Mouse (Mus musculus) large intestine, adult 2 months (tissue): ENCODE measurements around the gene Wwox. TPM values are rescaled to one million over a fixed set of nuclear protein-coding genes. Genes with fewer than 3 reads are reported as not detected.

Experiments
- DNase-seq: peaks from one replicate; pipeline ENCODE4 v3.0.0-alpha.2; 2012; ENCODE audit warnings: low read depth, low spot score
- WGBS: fragments of 180-500 bp; shearing (Covaris S2); methylation state at CpG from one replicate; pipeline ENCODE4 v1.1.7; 2018; 5-methylcytosine and 5-hydroxymethylcytosine counted together
- polyA plus RNA-seq: library from polyadenylated mRNA; depleted of rRNA; stranded (reverse); fragments of >200 nt; gene quantifications from 2 replicates; pipeline ENCODE4 v1.2.3, GENCODE M21; 2012

The Wwox gene
- polyA plus RNA-seq, 1 experiment: 4.3 TPM

GRCm38 (mm10) chr8:114773461-114774414 lies 334.3 kb downstream of the Wwox start:
- 16% methylated on average over 23 of the region's 23 CpGs for WGBS
- no peak for DNase-seq

GRCm38 (mm10) chr8:114774415-114774775 lies 334.9 kb downstream of the Wwox start:
- DNase-seq: no peak
- WGBS: 42% methylated on average over 6 of the region's 6 CpGs

- DNase-seq: no peak
- WGBS: 77% methylated on average over 8 of the region's 8 CpGs
Measured at GRCm38 (mm10) chr8:114775543-114775942, 336.1 kb downstream of the Wwox start.

- 88% methylated on average over 9 of the region's 9 CpGs for WGBS
- DNase-seq: no peak
Measured at GRCm38 (mm10) chr8:114776696-114777095, 337.2 kb downstream of the Wwox start.

GRCm38 (mm10) chr8:114777271-114777980 lies 338.0 kb downstream of the Wwox start:
- DNase-seq: no peak
- WGBS: 45% methylated on average over 10 of the region's 10 CpGs

GRCm38 (mm10) chr8:114779002-114779401 lies 339.5 kb downstream of the Wwox start:
- no peak for DNase-seq
- 92% methylated on average over 9 of the region's 9 CpGs for WGBS

GRCm38 (mm10) chr8:114783321-114783720 lies 343.9 kb downstream of the Wwox start:
- WGBS: 48% methylated on average over 8 of the region's 8 CpGs
- no peak for DNase-seq

GRCm38 (mm10) chr8:114785834-114786233 lies 346.4 kb downstream of the Wwox start:
- DNase-seq: no peak
- 57% methylated on average over 11 of the region's 11 CpGs for WGBS

GRCm38 (mm10) chr8:114789616-114790015 lies 350.2 kb downstream of the Wwox start:
- 91% methylated on average over 7 of the region's 7 CpGs for WGBS
- DNase-seq: no peak

- WGBS: 65% methylated on average over 7 of the region's 7 CpGs
- DNase-seq: no peak
Measured at GRCm38 (mm10) chr8:114790754-114791153, 351.3 kb downstream of the Wwox start.

- WGBS: 73% methylated on average over 9 of the region's 9 CpGs
- no peak for DNase-seq
Measured at GRCm38 (mm10) chr8:114793682-114794081, 354.2 kb downstream of the Wwox start.

- no peak for DNase-seq
- WGBS: 45% methylated on average over 7 of the region's 7 CpGs
Measured at GRCm38 (mm10) chr8:114801428-114802134, 362.1 kb downstream of the Wwox start.

- WGBS: 76% methylated on average over 5 of the region's 5 CpGs
- no peak for DNase-seq
Measured at GRCm38 (mm10) chr8:114803113-114803512, 363.7 kb downstream of the Wwox start.

GRCm38 (mm10) chr8:114806826-114807420 lies 367.5 kb downstream of the Wwox start:
- 96% methylated on average over 9 of the region's 9 CpGs for WGBS
- DNase-seq: no peak

GRCm38 (mm10) chr8:114807676-114808426 lies 368.4 kb downstream of the Wwox start:
- no peak for DNase-seq
- WGBS: 94% methylated on average over 22 of the region's 22 CpGs

GRCm38 (mm10) chr8:114810470-114810869 lies 371.0 kb downstream of the Wwox start:
- whole genome bisulfite sequencing: 86% methylated on average over 5 of the region's 5 CpGs
- no peak for DNase-seq

GRCm38 (mm10) chr8:114813830-114814229 lies 374.4 kb downstream of the Wwox start:
- DNase-seq: no peak
- WGBS: 95% methylated on average over 10 of the region's 10 CpGs

- DNase-seq: no peak
- WGBS: 61% methylated on average over 10 of the region's 10 CpGs
Measured at GRCm38 (mm10) chr8:114814769-114815736, 375.6 kb downstream of the Wwox start.
